Mouse (Mus musculus): ENCODE results near the gene Sox30.

Sox30 gene

GRCm38 (mm10) chr11:46055896-46056769 is 76.0 kb downstream of the Sox30 start, which contains the start of gene Adam19:
TSS of gene Adam19 (plus strand) at chr11:46055992.
- in situ Hi-C loops (cut with MseI, MboI), result loop anchor here (10.0 kb wide), 1 partner anchor 159 kb away; no protein-coding TSS in a partner anchor

GRCm38 (mm10) chr11:46056770-46057411 is 76.8 kb downstream of the Sox30 start:
- in situ Hi-C loops (cut with MseI, MboI), result loop anchor here (10.0 kb wide), 1 partner anchor 158 kb away; no protein-coding TSS in a partner anchor

- in situ Hi-C loops (cut with MseI, MboI), result loop anchor here (10.0 kb wide), 1 partner anchor 157 kb away; no protein-coding TSS in a partner anchor
Observed at GRCm38 (mm10) chr11:46058011-46058410, 77.9 kb downstream of the Sox30 start.

- in situ Hi-C loops (cut with MseI, MboI), result loop anchor here (10.0 kb wide), 1 partner anchor 156 kb away; no protein-coding TSS in a partner anchor
Observed at GRCm38 (mm10) chr11:46058916-46059315, 78.8 kb downstream of the Sox30 start.

GRCm38 (mm10) chr11:46059887-46060650 is 80.0 kb downstream of the Sox30 start:
- in situ Hi-C loops (cut with MseI, MboI), result loop anchor here (10.0 kb wide), 1 partner anchor 155 kb away; no protein-coding TSS in a partner anchor

GRCm38 (mm10) chr11:46060651-46061020 is 80.5 kb downstream of the Sox30 start:
- in situ Hi-C loops (cut with MseI, MboI), result no loop called here

GRCm38 (mm10) chr11:46061776-46062445 is 81.8 kb downstream of the Sox30 start:
- in situ Hi-C loops (cut with MseI, MboI), result no loop called here

- in situ Hi-C loops (cut with MseI, MboI), result no loop called here
Observed at GRCm38 (mm10) chr11:46062569-46062968, 82.5 kb downstream of the Sox30 start.

GRCm38 (mm10) chr11:46062993-46063731 is 83.1 kb downstream of the Sox30 start:
- in situ Hi-C loops (cut with MseI, MboI), result no loop called here

- in situ Hi-C loops (cut with MseI, MboI), result no loop called here
Observed at GRCm38 (mm10) chr11:46064767-46065166, 84.7 kb downstream of the Sox30 start.

GRCm38 (mm10) chr11:46065201-46066011 is 85.3 kb downstream of the Sox30 start:
- in situ Hi-C loops (cut with MseI, MboI), result no loop called here
